Mouse (Mus musculus) embryonic fibroblast, embryonic 13.5 days (primary cell): ENCODE data around the gene Gm47995.

ENCODE experiments used
- CTCF ChIP-seq: IDR thresholded peaks from 2 replicates; pipeline ENCODE4 v1.5.1; 2011; ENCODE audit warnings: mild to moderate bottlenecking, control low read depth, low read length, moderate library complexity, borderline replicate concordance; ENCODE audit not compliant: insufficient read depth
- POLR2A ChIP-seq: IDR thresholded peaks from 2 replicates; pipeline ENCODE4 v1.6.1; 2011; ENCODE audit warnings: low read depth, mild to moderate bottlenecking, control low read depth, low read length, moderate library complexity

GRCm38 (mm10) chr1:151188469-151188868 is 9.8 kb upstream of the Gm47995 start:
- TF ChIP-seq POLR2A, result no peak
- no peak for TF ChIP-seq CTCF
